Comparison of ENCODE assay signal across 8 mouse cellular contexts in genomic region chr13:44419472-44420226, GRCm38 (mm10).
DNase-seq lines count a peak whose midpoint lies in the region; ATAC-seq and TF ChIP-seq lines count a peak whose summit lies in the region.

No protein-coding gene starts in this region.

- H3K9ac ChIP-seq in heart, postnatal 0 days (replicated peaks; ENCODE audit: low read depth, low read length), result peak overlapping the region; percentile 44

- WGBS in heart, postnatal 0 days, result 19% methylated on average over 15 of the region's 15 CpGs

- TF ChIP-seq EP300 in heart, postnatal 0 days (IDR thresholded peaks at IDR 0.05; ENCODE audit: low read depth), result 0 out of 2 replicates have a peak, but pooled peaks have one; percentile 54

- no peaks in the 10 kb centered on the region for H3K36me3 ChIP-seq in heart, postnatal 0 days (replicated peaks; ENCODE audit: control insufficient read depth, insufficient read depth, low read length)

- H3K4me3 ChIP-seq in heart, postnatal 0 days (ENCODE audit: low read depth, low read length), result no peak overlapping the region

- DNase-seq in CD4-positive helper T cell, adult 2 months (ENCODE audit: low read depth, low spot score), result peak; percentile 13
- peak; percentile 76 for DNase-seq in embryo, embryonic 11 days
- DNase-seq in heart, postnatal 0 days (ENCODE audit: low spot score), result peak; percentile 63
- DNase-seq in kidney, postnatal 4 days, result peak; percentile 69 to 81
- DNase-seq in thymus, postnatal 14 days, result peak; percentile 32
- DNase-seq in left cerebral cortex, adult 8-10 months (ENCODE audit: low spot score in 2 of 2), result no peak
- no peak for DNase-seq in layer of hippocampus, adult 8-10 months (ENCODE audit: low spot score in 2 of 2)

- H3K9me3 ChIP-seq in heart, postnatal 0 days (replicated peaks; ENCODE audit: control insufficient read depth, low read length), result peaks cover 4% of the 10 kb centered on the region; the same call in 1 of the 2 replicates

- peak overlapping the region; percentile 48 for H3K4me2 ChIP-seq in heart, postnatal 0 days (ENCODE audit: low read depth, low read length)

- TF ChIP-seq CTCF in heart, postnatal 0 days (IDR thresholded peaks at IDR 0.05; ENCODE audit: low read depth), result no peak

- H3K27ac ChIP-seq in heart, postnatal 0 days (ENCODE audit: low read depth), result peak overlapping the region; percentile 30; the same call in 1 of the 2 replicates

- peak; percentile 27; the same call in 1 of the 2 replicates for ATAC-seq in heart, postnatal 0 days (ENCODE audit: insufficient read depth, low read depth)
- ATAC-seq in megakaryocyte progenitor cell, adult 5-6 weeks (replicated peaks; ENCODE audit: poor library complexity), result peak; percentile 75

- no peaks in the 10 kb centered on the region for H3K27me3 ChIP-seq in heart, postnatal 0 days (ENCODE audit: control insufficient read depth, insufficient read depth, low read length)

- H3K4me1 ChIP-seq in heart, postnatal 0 days (ENCODE audit: control insufficient read depth, insufficient read depth), result peaks cover 25% of the 10 kb centered on the region

Comparison
In these comparisons a context has a peak if more than half of its experiments do, and no peak if none do; other contexts are left out.
1. DNase-seq: peak in CD4-positive helper T cell, adult 2 months (single experiment), embryo, embryonic 11 days (single experiment), heart, postnatal 0 days (single experiment), kidney, postnatal 4 days (2 of 2) and thymus, postnatal 14 days (single experiment); none in left cerebral cortex, adult 8-10 months (0 of 2) and layer of hippocampus, adult 8-10 months (0 of 2).